Mouse (Mus musculus) NIH3T3 (cell line): ENCODE measurements around the gene Zyx.

Source experiments
- DNase-seq: peaks from one replicate; pipeline ENCODE4 v3.0.0-alpha.2; 2012; ENCODE audit warnings: low read depth

Zyx gene

GRCm38 (mm10) chr6:42369870-42370269 lies 20.4 kb downstream of the Zyx start:
- no peak for DNase-seq

- no peak for DNase-seq
Observed at GRCm38 (mm10) chr6:42370630-42371363, 21.4 kb downstream of the Zyx start.

GRCm38 (mm10) chr6:42372001-42372400 lies 22.6 kb downstream of the Zyx start:
- no peak for DNase-seq

GRCm38 (mm10) chr6:42372421-42372815 lies 23.0 kb downstream of the Zyx start:
- no peak for DNase-seq

- peak; percentile 87 for DNase-seq
Observed at GRCm38 (mm10) chr6:42372816-42373547, 23.6 kb downstream of the Zyx start, which contains the start of gene Epha1. Gene Epha1, minus strand, starts transcription at chr6:42373268.

- peak; percentile 77 for DNase-seq
Observed at GRCm38 (mm10) chr6:42373669-42374430, 24.4 kb downstream of the Zyx start.

- DNase-seq = peak; percentile 92
Observed at GRCm38 (mm10) chr6:42374701-42375100, 25.3 kb downstream of the Zyx start.

GRCm38 (mm10) chr6:42375131-42375530 lies 25.7 kb downstream of the Zyx start:
- no peak for DNase-seq

GRCm38 (mm10) chr6:42376016-42376415 lies 26.6 kb downstream of the Zyx start:
- no peak for DNase-seq

GRCm38 (mm10) chr6:42376504-42377019 lies 27.1 kb downstream of the Zyx start:
- no peak for DNase-seq

- no peak for DNase-seq
Observed at GRCm38 (mm10) chr6:42377280-42377679, 27.9 kb downstream of the Zyx start.

- no peak for DNase-seq
Observed at GRCm38 (mm10) chr6:42379551-42379950, 30.1 kb downstream of the Zyx start.

- DNase-seq = peak; percentile 78
Observed at GRCm38 (mm10) chr6:42380416-42381144, 31.1 kb downstream of the Zyx start.

- DNase-seq = no peak
Observed at GRCm38 (mm10) chr6:42381221-42381620, 31.8 kb downstream of the Zyx start.

GRCm38 (mm10) chr6:42381916-42382381 lies 32.5 kb downstream of the Zyx start:
- peak; percentile 82 for DNase-seq

- no peak for DNase-seq
Observed at GRCm38 (mm10) chr6:42383360-42383759, 33.9 kb downstream of the Zyx start.

GRCm38 (mm10) chr6:42385635-42386034 lies 36.2 kb downstream of the Zyx start:
- DNase-seq = no peak

GRCm38 (mm10) chr6:42391796-42392330 lies 42.4 kb downstream of the Zyx start:
- DNase-seq = no peak

- peak; percentile 99 for DNase-seq
Observed at GRCm38 (mm10) chr6:42395960-42396809, 46.8 kb downstream of the Zyx start.

GRCm38 (mm10) chr6:42397041-42397657 lies 47.7 kb downstream of the Zyx start:
- peak; percentile 34 for DNase-seq
